Mouse (Mus musculus) MEL (cell line): Measurements from ENCODE around the gene Akt1s1. TPM values are rescaled to one million over a fixed set of nuclear protein-coding genes. Genes with fewer than 3 reads are reported as not detected.

Experiments used
- DNase-seq: peaks from one replicate; pipeline ENCODE4 v3.0.0; 2011; ENCODE audit warnings: low read depth, low spot score
- H3K27ac ChIP-seq: 2 replicates; pipeline ENCODE4 v1.5.1; 2012; ENCODE audit warnings: low read depth, mild to moderate bottlenecking, control low read depth, low read length, moderate library complexity; ENCODE audit not compliant: control insufficient read depth
- H3K27me3 ChIP-seq, 2 experiments: fragments of 150-350 bp in 1 of 2; sonication (generic) in 1 of 2; 2 replicates each; pipeline ENCODE4 v1.6.1; 2012; ENCODE audit warnings: low read length in 2 of 2, mild to moderate bottlenecking in 2 of 2, improper control_type of control experiment in 1 of 2, moderate library complexity in 1 of 2; ENCODE audit not compliant: insufficient read depth in 2 of 2, control insufficient read depth in 1 of 2
- H3K36me3 ChIP-seq, 2 experiments: 2 replicates each; pipeline ENCODE4 v1.6.1; 2012 to 2014; ENCODE audit warnings: low read length in 2 of 2, improper control_type of control experiment in 1 of 2, inconsistent platforms in 1 of 2, mild to moderate bottlenecking in 1 of 2; ENCODE audit not compliant: insufficient read depth in 2 of 2, control insufficient read depth in 1 of 2
- H3K4me1 ChIP-seq, 2 experiments: fragments of 150-350 bp in 1 of 2; sonication (generic) in 1 of 2; 2 replicates each; pipeline ENCODE4 v1.6.1; 2012; ENCODE audit warnings: low read length in 2 of 2, improper control_type of control experiment in 1 of 2, mild to moderate bottlenecking in 1 of 2; ENCODE audit not compliant: insufficient read depth in 2 of 2, control insufficient read depth in 1 of 2
- H3K4me3 ChIP-seq, 2 experiments: fragments of 150-350 bp in 1 of 2; sonication (generic) in 1 of 2; 2 replicates each; pipeline ENCODE4 v1.5.1; 2012; ENCODE audit warnings: low read depth in 2 of 2, low read length in 2 of 2, mild to moderate bottlenecking in 2 of 2, moderate library complexity in 2 of 2, control low read depth in 1 of 2, improper control_type of control experiment in 1 of 2; ENCODE audit not compliant: control insufficient read depth in 1 of 2, insufficient read depth in 1 of 2
- H3K79me2 ChIP-seq: 2 replicates; pipeline ENCODE4 v1.6.1; 2012; ENCODE audit warnings: mild to moderate bottlenecking, low read length, moderate library complexity; ENCODE audit not compliant: control insufficient read depth, poor library complexity, insufficient read depth
- H3K9ac ChIP-seq: 2 replicates; pipeline ENCODE4 v1.6.1; 2012; ENCODE audit warnings: low read depth, mild to moderate bottlenecking, control low read depth, low read length, moderate library complexity; ENCODE audit not compliant: control insufficient read depth, poor library complexity, severe bottlenecking
- H3K9me3 ChIP-seq: fragments of 150-350 bp; sonication (generic); replicated peaks from 2 replicates; pipeline ENCODE4 v1.6.1; 2012; ENCODE audit warnings: mild to moderate bottlenecking, low read length, improper control_type of control experiment, moderate library complexity; ENCODE audit not compliant: insufficient read depth
- CHD1 ChIP-seq: IDR thresholded peaks from 2 replicates; pipeline ENCODE4 v1.6.1; 2012; ENCODE audit warnings: low read depth, mild to moderate bottlenecking, inconsistent platforms, low read length, improper control_type of control experiment
- CHD2 ChIP-seq: IDR thresholded peaks from 2 replicates; pipeline ENCODE4 v1.6.1; 2011; ENCODE audit warnings: low read length, improper control_type of control experiment
- CTCF ChIP-seq, 3 experiments: IDR thresholded peaks in 2 of 3; conservative IDR thresholded peaks in 1 of 3; 2 replicates each; pipeline ENCODE4 v1.5.1; 2011 to 2012; ENCODE audit warnings: low read length in 3 of 3, low read depth in 2 of 3, mild to moderate bottlenecking in 2 of 3, improper control_type of control experiment in 1 of 3, inconsistent platforms in 1 of 3, mixed read lengths in 1 of 3, moderate library complexity in 1 of 3; ENCODE audit not compliant: control insufficient read depth in 1 of 3, insufficient read depth in 1 of 3, poor library complexity in 1 of 3, severe bottlenecking in 1 of 3
- E2F4 ChIP-seq: IDR thresholded peaks from 2 replicates; pipeline ENCODE4 v1.6.1; 2011; ENCODE audit warnings: low read depth, low read length, improper control_type of control experiment, borderline replicate concordance
- ELF1 ChIP-seq: IDR thresholded peaks from 2 replicates; pipeline ENCODE4 v1.6.1; 2014; ENCODE audit warnings: low read depth, mild to moderate bottlenecking, inconsistent platforms, low read length, improper control_type of control experiment, moderate library complexity
- HCFC1 ChIP-seq: IDR thresholded peaks from 2 replicates; pipeline ENCODE4 v1.6.1; 2012; ENCODE audit warnings: low read depth, mild to moderate bottlenecking, inconsistent platforms, low read length, improper control_type of control experiment, moderate library complexity
- KAT2A ChIP-seq: conservative IDR thresholded peaks from 2 replicates; pipeline ENCODE4 v1.6.1; 2012; ENCODE audit warnings: low read depth, low read length, improper control_type of control experiment, inconsistent platforms
- MAX ChIP-seq: IDR thresholded peaks from 2 replicates; pipeline ENCODE4 v1.6.1; 2011; ENCODE audit warnings: low read length, improper control_type of control experiment
- MAZ ChIP-seq: IDR thresholded peaks from 2 replicates; pipeline ENCODE4 v1.6.1; 2012; ENCODE audit warnings: low read depth, mild to moderate bottlenecking, inconsistent platforms, low read length, improper control_type of control experiment
- MXI1 ChIP-seq: IDR thresholded peaks from 2 replicates; pipeline ENCODE4 v1.6.1; 2011; ENCODE audit warnings: mild to moderate bottlenecking, low read depth, low read length, improper control_type of control experiment
- MYB ChIP-seq: IDR thresholded peaks from 2 replicates; pipeline ENCODE4 v1.6.1; 2011; ENCODE audit warnings: mild to moderate bottlenecking, low read depth, low read length, improper control_type of control experiment
- MYC ChIP-seq: IDR thresholded peaks from 2 replicates; pipeline ENCODE4 v1.6.1; 2011; ENCODE audit warnings: low read depth, mild to moderate bottlenecking, low read length, improper control_type of control experiment, moderate library complexity
- NELFE ChIP-seq: IDR thresholded peaks from 2 replicates; pipeline ENCODE4 v1.6.1; 2011; ENCODE audit warnings: low read depth, low read length, improper control_type of control experiment
- POLR2A ChIP-seq, 2 experiments: IDR thresholded peaks; 2 replicates each; pipeline ENCODE4 v1.6.1; 2011 to 2012; ENCODE audit warnings: low read length in 2 of 2, mild to moderate bottlenecking in 2 of 2, control low read depth in 1 of 2, improper control_type of control experiment in 1 of 2, low read depth in 1 of 2, moderate library complexity in 1 of 2; ENCODE audit not compliant: control insufficient read depth in 1 of 2, insufficient read depth in 1 of 2, poor library complexity in 1 of 2
- POLR2AphosphoS2 ChIP-seq: IDR thresholded peaks from 2 replicates; pipeline ENCODE4 v1.6.1; 2011; ENCODE audit warnings: low read length, improper control_type of control experiment
- POLR2AphosphoS5 ChIP-seq: IDR thresholded peaks from 2 replicates; pipeline ENCODE4 v1.6.1; 2012; ENCODE audit warnings: low read depth, borderline replicate concordance, mild to moderate bottlenecking, inconsistent platforms, low read length, moderate library complexity, mixed read lengths
- RCOR1 ChIP-seq: IDR thresholded peaks from 2 replicates; pipeline ENCODE4 v1.6.1; 2012; ENCODE audit warnings: low read depth, mild to moderate bottlenecking, inconsistent platforms, low read length, improper control_type of control experiment
- SIN3A ChIP-seq: IDR thresholded peaks from 2 replicates; pipeline ENCODE4 v1.6.1; 2012; ENCODE audit warnings: low read length, improper control_type of control experiment, inconsistent platforms
- SMC3 ChIP-seq: IDR thresholded peaks from 2 replicates; pipeline ENCODE4 v1.6.1; 2011; ENCODE audit warnings: low read depth, low read length, improper control_type of control experiment
- TBP ChIP-seq: IDR thresholded peaks from 2 replicates; pipeline ENCODE4 v1.8.0; 2011; ENCODE audit warnings: low read depth, low read length, improper control_type of control experiment
- USF1 ChIP-seq: IDR thresholded peaks from 2 replicates; pipeline ENCODE4 v1.6.1; 2014; ENCODE audit warnings: low read depth, mild to moderate bottlenecking, inconsistent platforms, low read length, improper control_type of control experiment, moderate library complexity
- ZC3H11A ChIP-seq: IDR thresholded peaks from 2 replicates; pipeline ENCODE4 v1.6.1; 2012; ENCODE audit warnings: low read depth, mild to moderate bottlenecking, inconsistent platforms, low read length, improper control_type of control experiment
- ZNF384 ChIP-seq: IDR thresholded peaks from 2 replicates; pipeline ENCODE4 v1.6.1; 2012; ENCODE audit warnings: low read depth, mild to moderate bottlenecking, inconsistent platforms, low read length, improper control_type of control experiment
- polyA plus RNA-seq, 2 experiments: library from polyadenylated mRNA; stranded (reverse) in 1 of 2; unstranded in 1 of 2; fragments of >175 nt in 1 of 2; fragments of >200 nt in 1 of 2; gene quantifications; 2 replicates each; pipeline versions ENCODE4 v1.2.1 to v1.2.4; 2012; ENCODE audit warnings: low replicate concordance in 2 of 2, low read depth in 1 of 2; ENCODE audit not compliant: insufficient read length in 2 of 2, insufficient read depth in 1 of 2, missing spikeins in 1 of 2
- total RNA-seq: library from RNA; depleted of rRNA; stranded (reverse); fragments of 300-350 nt; gene quantifications from 2 replicates; pipeline ENCODE4 v1.2.3, GENCODE M21; 2012

Gene Akt1s1
- total and polyA plus RNA-seq, 3 experiments = 37.3 to 71.8 TPM; not detected in 1

DNA sequence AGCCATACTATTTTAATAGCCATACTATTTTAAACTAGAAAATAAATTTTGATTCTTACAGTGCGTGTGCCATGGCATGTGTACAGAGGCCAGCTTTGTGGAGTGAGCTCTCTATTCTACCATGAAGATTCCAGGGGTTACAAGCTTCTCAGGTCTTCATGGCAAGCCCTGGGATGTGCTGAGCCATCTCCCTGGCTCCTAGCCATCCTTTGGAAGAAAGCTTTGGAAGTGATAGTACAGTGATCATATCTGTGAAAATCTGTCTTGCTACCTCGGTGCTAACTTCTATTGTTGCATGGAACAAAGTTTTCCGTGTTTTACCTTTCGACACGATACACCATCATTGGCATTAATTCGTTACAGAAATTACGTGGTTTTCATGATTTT, 46.4 kb downstream of the Akt1s1 start:
- H3K36me3 ChIP-seq = peaks cover 0 to 10% of the 10 kb centered on the region in 2 experiments; a peak in 2 of 4 replicates
- no peak overlapping the region for H3K9ac ChIP-seq
- TF ChIP-seq HCFC1 (no peak), USF1 (no peak), MYB (no peak), SMC3 (no peak), ZC3H11A (no peak), TBP (no peak)
- no peaks in the 10 kb centered on the region for H3K27me3 ChIP-seq
- H3K79me2 ChIP-seq = peaks cover 20% of the 10 kb centered on the region
- peak overlapping the region; percentile 72 to 88 for H3K4me3 ChIP-seq
- H3K9me3 ChIP-seq = no peaks in the 10 kb centered on the region
- peaks cover 0 to 25% of the 10 kb centered on the region in 2 experiments; a peak in 2 of 4 replicates for H3K4me1 ChIP-seq
- peak overlapping the region; percentile 59 for H3K27ac ChIP-seq
- no peak for DNase-seq

GRCm38 (mm10) chr7:44895593-44896434, 47.0 kb downstream of the Akt1s1 start, which contains the start of gene Fuz:
TSS of gene Fuz (plus strand) at chr7:44896079.
- Histone ChIP-seq H3K79me2 (peaks cover 14% of the 10 kb centered on the region), H3K27ac (peak within 1 kb of the TSS; percentile 59), H3K27me3 (no peaks in the 10 kb centered on the region), H3K4me3 (peak within 1 kb of the TSS; percentile 72 to 88), H3K36me3 (peaks cover 0 to 8% of the 10 kb centered on the region in 2 experiments; a peak in 2 of 4 replicates), H3K9me3 (no peaks in the 10 kb centered on the region), H3K4me1 (peaks cover 0 to 19% of the 10 kb centered on the region in 2 experiments; a peak in 2 of 4 replicates), H3K9ac (peak within 1 kb of the TSS; percentile 86)
- TF ChIP-seq POLR2A (IDR thresholded peaks at IDR 0.05; ENCODE audit: control insufficient read depth in 1 of 2, insufficient read depth in 1 of 2, low read depth in 1 of 2, low read length in 2 of 2, poor library complexity in 1 of 2) (peak; percentile 62 to 89; a peak in 3 of 4 replicates), MAZ (peak; percentile 88), RCOR1 (no peak; the same call in 1 of the 2 replicates), MAX (peak; percentile 51; the same call in 1 of the 2 replicates), HCFC1 (peak; percentile 93), KAT2A (peak; percentile 66), TBP (peak; percentile 69), NELFE (peak; percentile 77), MYC (0 out of 2 replicates have a peak, but pooled peaks have one; percentile 66), ELF1 (peak; percentile 71), CHD2 (no peak), POLR2AphosphoS2 (peak; percentile 71), MYB (no peak), CHD1 (peak; percentile 98), SIN3A (peak; percentile 87), ZNF384 (no peak), SMC3 (peak; percentile 37; the same call in 1 of the 2 replicates), ZC3H11A (0 out of 2 replicates have a peak, but pooled peaks have one; percentile 3), CTCF (IDR thresholded peaks at IDR 0.05 in 2 of 3, conservative IDR thresholded peaks at IDR 0.05 in 1 of 3; ENCODE audit: control insufficient read depth in 1 of 3, insufficient read depth in 1 of 3, low read depth in 2 of 3, low read length in 3 of 3, poor library complexity in 1 of 3, severe bottlenecking in 1 of 3) (peak; percentile 9 to 60 (median 56); a peak in 5 of 6 replicates), MXI1 (peak; percentile 73), POLR2AphosphoS5 (no peak), E2F4 (0 out of 2 replicates have a peak, but pooled peaks have one; percentile 36)
- DNase-seq = peak; percentile 96
